Mouse (Mus musculus) cerebellum, postnatal 10 days (tissue): ENCODE measurements around the gene Pmp22.

Source experiments
- DNase-seq, 2 experiments: peaks; one replicate each; pipeline ENCODE4 v3.0.0; 2021; ENCODE audit warnings: mixed read lengths in 2 of 2

Pmp22 gene

GRCm38 (mm10) chr11:63163986-63164682, 35.4 kb downstream of the Pmp22 start:
- DNase-seq, result no peak

- peak; percentile 45 for DNase-seq
Observed at GRCm38 (mm10) chr11:63164756-63165484, 36.1 kb downstream of the Pmp22 start.

GRCm38 (mm10) chr11:63167826-63168225, 39.0 kb downstream of the Pmp22 start:
- DNase-seq, result no peak

GRCm38 (mm10) chr11:63168551-63169258, 39.9 kb downstream of the Pmp22 start:
- no peak for DNase-seq

GRCm38 (mm10) chr11:63171977-63172376, 43.2 kb downstream of the Pmp22 start:
- peak; percentile 39 to 56 for DNase-seq

- peak; percentile 81 to 83 for DNase-seq
Observed at GRCm38 (mm10) chr11:63173604-63174003, 44.8 kb downstream of the Pmp22 start.

- DNase-seq, result peak in 1 of 2 experiments; percentile 23
Observed at GRCm38 (mm10) chr11:63175302-63175701, 46.5 kb downstream of the Pmp22 start.

GRCm38 (mm10) chr11:63176416-63176815, 47.6 kb downstream of the Pmp22 start:
- DNase-seq, result no peak

- peak in 1 of 2 experiments; percentile 36 for DNase-seq
Observed at GRCm38 (mm10) chr11:63180262-63181101, 51.7 kb downstream of the Pmp22 start.

GRCm38 (mm10) chr11:63188803-63189202, 60.0 kb downstream of the Pmp22 start:
- DNase-seq, result no peak

GRCm38 (mm10) chr11:63198070-63198469, 69.3 kb downstream of the Pmp22 start:
- DNase-seq, result no peak

- no peak for DNase-seq
Observed at GRCm38 (mm10) chr11:63201989-63202535, 73.3 kb downstream of the Pmp22 start.
